Mouse (Mus musculus) cerebellum, postnatal 25 days (tissue): ENCODE data around the gene Tssk2.

Experiments used
- DNase-seq, 2 experiments: peaks; one replicate each; pipeline ENCODE4 v3.0.0; 2021; ENCODE audit warnings: mixed read lengths in 2 of 2

Tssk2 gene

GRCm38 (mm10) chr16:17898462-17898861 lies at the start of gene Tssk2, which contains the start of gene Dgcr2:
Tssk2 (plus strand) TSS chr16:17898637.
Dgcr2 (minus strand) TSS chr16:17898562.
- no peak for DNase-seq

GRCm38 (mm10) chr16:17848928-17849327 lies 49.5 kb upstream of the Tssk2 start:
- DNase-seq, result peak; percentile 63 to 78

GRCm38 (mm10) chr16:17849486-17849885 lies 49.0 kb upstream of the Tssk2 start:
- peak in 1 of 2 experiments; percentile 23 for DNase-seq

- DNase-seq, result peak in 1 of 2 experiments; percentile 50
Measured at GRCm38 (mm10) chr16:17851331-17851730, 47.1 kb upstream of the Tssk2 start.

GRCm38 (mm10) chr16:17851860-17852259 lies 46.6 kb upstream of the Tssk2 start:
- DNase-seq, result peak; percentile 91

- peak in 1 of 2 experiments; percentile 22 for DNase-seq
Measured at GRCm38 (mm10) chr16:17853263-17853662, 45.2 kb upstream of the Tssk2 start.

GRCm38 (mm10) chr16:17857157-17857556 lies 41.3 kb upstream of the Tssk2 start:
- DNase-seq, result no peak

GRCm38 (mm10) chr16:17858592-17858991 lies 39.8 kb upstream of the Tssk2 start:
- peak; percentile 57 to 69 for DNase-seq

GRCm38 (mm10) chr16:17865293-17865692 lies 33.1 kb upstream of the Tssk2 start:
- DNase-seq, result no peak

- DNase-seq, result peak in 1 of 2 experiments; percentile 35
Measured at GRCm38 (mm10) chr16:17865770-17866169, 32.7 kb upstream of the Tssk2 start.

- no peak for DNase-seq
Measured at GRCm38 (mm10) chr16:17871248-17871647, 27.2 kb upstream of the Tssk2 start.

GRCm38 (mm10) chr16:17872995-17873394 lies 25.4 kb upstream of the Tssk2 start:
- DNase-seq, result no peak

GRCm38 (mm10) chr16:17875174-17875573 lies 23.3 kb upstream of the Tssk2 start:
- peak in 1 of 2 experiments; percentile 52 for DNase-seq

GRCm38 (mm10) chr16:17876096-17876495 lies 22.3 kb upstream of the Tssk2 start:
- no peak for DNase-seq

GRCm38 (mm10) chr16:17879571-17879970 lies 18.9 kb upstream of the Tssk2 start:
- no peak for DNase-seq

- no peak for DNase-seq
Measured at GRCm38 (mm10) chr16:17882196-17882595, 16.2 kb upstream of the Tssk2 start.

GRCm38 (mm10) chr16:17884116-17884515 lies 14.3 kb upstream of the Tssk2 start:
- no peak for DNase-seq

- DNase-seq, result peak; percentile 51 to 52
Measured at GRCm38 (mm10) chr16:17889689-17890341, 8.6 kb upstream of the Tssk2 start.

- DNase-seq, result peak in 1 of 2 experiments; percentile 41
Measured at GRCm38 (mm10) chr16:17890342-17890727, 8.1 kb upstream of the Tssk2 start.

- DNase-seq, result peak; percentile 93 to 97
Measured at GRCm38 (mm10) chr16:17890917-17891566, 7.4 kb upstream of the Tssk2 start.

GRCm38 (mm10) chr16:17891567-17891959 lies 6.9 kb upstream of the Tssk2 start, which contains the start of gene Gm20518:
Gm20518 (minus strand) TSS chr16:17891671.
- DNase-seq, result peak; percentile 100

GRCm38 (mm10) chr16:17892606-17893005 lies 5.8 kb upstream of the Tssk2 start:
- DNase-seq, result peak; percentile 93 to 94

GRCm38 (mm10) chr16:17893923-17894322 lies 4.5 kb upstream of the Tssk2 start, which contains the start of gene Tssk1:
Tssk1 (plus strand) TSS chr16:17894223.
- no peak for DNase-seq

- DNase-seq, result no peak
Measured at GRCm38 (mm10) chr16:17896091-17896490, 2.3 kb upstream of the Tssk2 start.
